Mouse (Mus musculus): ENCODE measurements around the gene Ffar3.
A peak's percentile ranks its signal among the peaks of the same experiment; 100 is the strongest.
"Not testable (repeated sequence)": the region's sequence is repeated elsewhere in the genome, so short reads cannot be mapped to it uniquely, and the experiment has no call there.

Ffar3 gene

DNA sequence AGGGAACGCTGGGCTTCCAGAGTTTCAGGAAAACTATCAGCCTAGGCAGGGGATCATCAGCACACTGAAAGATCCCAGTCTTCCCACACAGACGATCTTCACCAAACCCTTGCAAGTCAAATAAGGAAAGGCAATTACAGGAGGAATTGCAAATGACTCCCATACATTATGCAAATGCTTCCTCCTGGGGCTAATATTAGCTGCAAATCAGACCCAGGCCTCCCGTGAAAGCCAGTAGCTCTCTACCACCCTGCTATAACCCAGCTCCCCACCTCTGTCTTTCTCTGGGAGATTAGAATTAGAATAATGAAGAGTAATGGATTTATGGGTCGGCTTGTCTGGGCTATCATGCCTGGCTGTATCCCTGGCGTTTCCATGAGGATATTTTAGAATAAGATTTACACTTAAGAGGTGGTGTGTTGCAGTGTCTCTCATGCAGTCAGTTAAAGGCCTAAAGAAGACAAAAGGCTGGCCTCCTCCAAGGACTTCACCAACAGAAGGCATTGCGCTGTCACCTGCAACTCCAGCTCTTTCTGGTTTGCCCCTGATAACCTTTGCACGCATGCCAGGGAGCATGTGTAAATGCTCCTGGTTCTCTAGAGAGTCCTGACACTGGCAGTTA, 11.2 kb downstream of the Ffar3 start:
- DNase-seq (ENCODE audit: low spot score) = no peak

DNA sequence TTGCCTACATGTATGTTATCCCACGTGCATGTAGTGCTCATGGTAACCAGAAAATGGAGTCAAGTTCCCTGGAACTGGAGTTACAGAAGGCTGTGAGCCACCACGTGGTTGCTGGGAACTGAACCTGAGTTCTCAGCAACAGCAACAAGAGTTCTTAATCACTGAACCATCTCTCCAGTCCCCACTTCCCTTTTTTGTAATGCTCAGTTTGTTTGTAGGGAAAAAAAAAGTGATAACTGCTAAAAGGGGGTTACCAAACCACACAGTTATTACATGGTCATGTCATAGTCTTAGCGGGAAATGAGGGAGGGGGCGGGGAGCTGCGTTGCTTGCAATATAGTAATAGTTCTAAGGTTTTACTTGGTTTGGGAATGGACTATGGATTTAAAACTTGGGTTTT, 13.9 kb downstream of the Ffar3 start:
- no peak for DNase-seq (ENCODE audit: low spot score)

DNA sequence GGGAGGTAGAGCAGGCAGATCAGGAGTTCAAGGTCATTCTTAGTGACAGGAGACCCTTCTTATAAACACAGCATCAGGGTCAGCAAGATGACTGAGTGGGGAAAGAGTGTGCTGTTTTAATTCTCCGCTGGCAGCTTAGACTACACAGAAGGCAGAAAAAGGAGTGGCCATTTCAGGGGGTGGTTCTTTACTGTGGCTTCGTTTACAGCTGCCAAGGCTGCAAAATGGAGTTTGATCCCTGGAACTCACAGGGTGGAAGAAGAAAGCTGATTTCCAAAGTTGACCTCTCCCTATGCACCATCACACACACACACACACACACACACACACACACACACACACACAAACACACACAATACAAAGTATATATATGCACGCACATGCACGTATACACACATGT, 14.6 kb downstream of the Ffar3 start:
- DNase-seq (ENCODE audit: low spot score) = no peak

DNA sequence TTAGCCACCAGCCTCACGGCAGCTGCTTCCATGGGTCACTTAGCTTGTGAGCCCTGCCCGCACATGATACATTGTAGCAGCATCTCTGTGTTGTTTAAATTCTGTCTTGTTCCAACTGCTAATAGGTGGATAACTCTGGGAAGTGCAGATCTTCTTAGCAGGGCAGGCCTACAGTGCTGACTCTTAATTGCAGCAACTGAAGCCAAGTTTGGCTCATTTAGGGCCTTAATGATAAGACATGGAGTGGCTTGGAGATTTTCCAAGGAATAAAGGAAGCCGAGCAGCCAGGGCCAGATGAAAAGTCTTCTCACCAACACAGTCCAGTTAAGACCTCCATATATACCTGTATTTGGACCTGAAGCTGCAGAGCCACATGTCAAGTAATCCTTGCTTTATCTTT, 15.7 kb downstream of the Ffar3 start:
- DNase-seq (ENCODE audit: low spot score) = peak; percentile 58

DNA sequence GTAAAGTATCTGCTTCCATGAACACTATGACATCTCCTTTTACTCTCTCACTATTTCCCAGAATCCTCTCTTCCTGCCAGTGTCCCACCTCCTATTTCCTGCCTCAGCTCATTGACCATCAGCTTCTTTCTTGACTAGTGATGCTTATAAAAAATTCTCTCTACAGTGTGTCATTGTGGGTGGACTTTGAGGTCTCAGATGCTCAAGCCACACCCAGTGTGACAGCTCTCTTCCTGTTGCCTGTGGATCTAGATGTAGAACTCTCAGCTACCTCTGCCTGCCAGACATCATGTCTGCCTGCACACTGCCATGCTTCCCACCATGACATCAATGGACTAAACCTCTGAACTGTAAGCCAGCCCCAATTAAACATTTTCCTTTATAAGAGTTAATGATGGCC, 18.7 kb downstream of the Ffar3 start:
- DNase-seq (ENCODE audit: low spot score) = no peak

DNA sequence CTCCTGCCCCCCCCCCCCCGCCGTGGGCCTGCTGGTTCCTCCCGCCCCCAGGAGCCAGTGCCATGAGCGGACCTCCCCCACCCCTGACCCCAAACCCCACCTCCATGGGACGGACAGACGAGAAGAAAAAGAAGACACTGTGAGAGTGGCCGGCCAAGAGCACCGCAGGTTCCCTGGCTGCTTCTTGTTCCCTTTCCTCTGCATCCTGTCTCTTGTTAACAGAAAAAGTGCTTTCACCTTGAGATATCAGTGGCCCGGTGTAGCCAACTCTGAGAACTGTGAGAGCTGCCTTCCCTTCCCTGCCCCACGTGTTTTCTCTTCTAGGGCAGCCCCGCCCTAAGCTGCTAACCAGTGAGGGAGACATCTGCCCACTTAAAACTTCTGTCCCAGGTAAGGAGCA, 23.3 kb downstream of the Ffar3 start:
- not testable (repeated sequence) for DNase-seq (ENCODE audit: low spot score)

DNA sequence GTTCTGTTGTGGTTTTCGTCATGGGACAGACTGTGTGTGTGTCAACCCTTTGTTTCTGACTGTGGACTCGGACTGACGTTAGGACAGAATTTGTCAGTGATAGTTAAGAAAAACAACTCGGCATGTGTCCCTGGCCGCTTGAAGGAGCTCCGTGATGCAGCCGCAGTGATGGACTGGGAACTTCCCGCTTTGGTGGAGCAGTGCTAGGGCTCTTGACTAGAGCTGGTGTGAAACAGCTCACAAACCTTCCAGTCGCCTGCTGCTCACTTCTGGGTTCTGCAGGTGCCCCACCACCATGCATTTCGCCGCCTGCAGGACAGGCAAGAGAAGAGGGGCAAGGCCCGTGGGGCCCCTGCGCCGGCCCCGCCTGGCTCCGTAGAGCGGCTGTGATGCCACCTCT, 23.7 kb downstream of the Ffar3 start:
- no peak for DNase-seq (ENCODE audit: low spot score)

DNA sequence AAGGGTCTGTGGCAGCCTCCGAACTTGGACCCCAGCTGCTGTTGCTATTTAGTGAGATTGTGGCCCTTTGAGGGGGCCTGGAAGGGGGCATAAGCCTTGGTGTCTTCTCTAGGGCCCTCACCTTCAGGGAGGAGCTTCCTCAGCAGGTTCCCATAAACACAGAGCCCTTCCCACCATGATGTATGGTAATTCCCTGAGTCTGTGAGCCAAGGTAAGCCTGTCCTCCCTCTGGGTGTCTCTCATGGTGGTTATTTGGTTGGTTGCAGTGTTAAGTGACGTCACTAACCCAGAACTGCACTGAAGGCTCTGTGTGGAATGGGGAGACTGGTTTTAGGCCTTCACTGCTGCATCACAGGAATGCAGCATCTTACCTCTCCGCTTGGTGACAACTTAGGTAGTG, 26.6 kb downstream of the Ffar3 start:
- DNase-seq (ENCODE audit: low spot score) = no peak

DNA sequence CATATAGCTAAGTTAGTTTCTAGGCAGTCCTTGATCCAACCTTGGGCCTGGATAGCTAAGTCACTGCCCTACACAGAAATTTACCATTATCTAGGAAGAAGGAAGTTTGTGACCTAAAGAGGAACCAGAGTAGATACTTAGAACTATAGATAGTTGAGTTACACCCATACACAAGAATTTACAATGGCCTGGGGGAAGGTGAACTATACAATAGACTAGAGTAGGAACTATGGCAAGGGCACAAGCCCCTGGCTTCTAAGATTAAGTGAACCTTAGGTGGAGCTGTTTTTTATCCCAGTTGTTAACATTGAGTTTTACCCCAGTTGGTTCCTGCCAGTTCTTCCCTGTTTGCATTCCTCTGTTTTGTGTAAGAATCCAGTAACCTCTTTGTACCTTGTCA, 27.1 kb downstream of the Ffar3 start:
- not testable (repeated sequence) for DNase-seq (ENCODE audit: low spot score)

DNA sequence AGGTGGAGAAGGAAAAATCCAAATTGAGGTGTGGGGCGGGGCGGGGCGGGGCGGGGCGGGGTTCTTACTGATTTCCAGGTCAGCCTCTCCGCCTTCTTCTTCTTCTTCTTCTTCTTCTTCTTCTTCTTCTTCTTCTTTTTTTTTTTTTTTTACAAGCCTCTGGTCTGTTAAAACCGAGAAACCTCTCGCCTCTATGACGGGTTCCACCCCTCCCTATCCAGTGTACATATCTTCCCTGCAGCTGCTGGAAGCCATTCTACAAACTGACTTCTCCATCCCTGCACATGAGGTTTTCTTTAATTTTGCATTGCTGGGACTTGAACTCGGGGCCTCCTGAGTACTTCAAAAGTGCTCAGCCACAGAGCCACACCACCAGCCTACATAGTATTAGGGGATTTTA, 29.3 kb downstream of the Ffar3 start:
- DNase-seq (ENCODE audit: low spot score) = no peak

DNA sequence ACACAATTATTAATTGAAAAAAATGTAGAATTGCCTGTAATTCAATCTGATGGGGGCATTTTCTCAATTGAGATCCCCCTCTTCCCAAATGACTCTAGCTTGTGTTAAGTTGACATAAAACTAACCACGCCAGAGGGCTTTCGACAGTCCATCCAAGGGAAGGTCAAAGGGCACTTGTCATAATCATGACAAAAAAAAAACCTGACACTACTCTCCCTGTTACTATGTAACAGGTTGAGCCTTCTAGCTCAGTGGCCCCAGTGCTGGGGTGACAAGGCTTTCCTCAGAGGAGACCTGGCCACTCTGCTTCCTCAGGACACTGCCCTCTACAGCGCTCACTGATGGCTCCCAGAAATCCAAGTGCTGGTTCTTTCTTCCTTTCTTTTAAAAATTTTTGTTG, 31.7 kb downstream of the Ffar3 start:
- DNase-seq (ENCODE audit: low spot score) = no peak

DNA sequence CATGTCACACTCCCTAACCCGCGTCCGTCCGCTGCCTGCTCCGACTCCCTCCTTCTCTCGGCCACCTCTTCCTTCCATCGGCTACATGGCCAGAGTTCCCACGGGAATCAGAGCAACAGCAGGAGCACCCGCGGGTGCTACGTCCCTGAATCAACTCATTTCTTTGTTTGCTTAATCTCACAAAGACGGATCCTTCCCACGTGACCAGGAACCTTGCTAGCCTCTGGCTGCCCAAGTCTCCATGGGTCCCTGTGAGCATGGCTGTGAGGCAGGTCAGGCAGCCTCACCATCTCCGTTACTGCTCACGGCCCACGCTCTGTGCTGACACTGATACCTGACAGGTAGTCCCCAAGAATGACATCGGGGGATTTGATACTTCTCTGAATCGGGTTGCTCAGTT, 32.3 kb downstream of the Ffar3 start, which contains the start of gene Ffar2:
Gene Ffar2 (minus strand): TSS at position 101 of the 400 bp plus-strand sequence.
- no peak for DNase-seq (ENCODE audit: low spot score)

DNA sequence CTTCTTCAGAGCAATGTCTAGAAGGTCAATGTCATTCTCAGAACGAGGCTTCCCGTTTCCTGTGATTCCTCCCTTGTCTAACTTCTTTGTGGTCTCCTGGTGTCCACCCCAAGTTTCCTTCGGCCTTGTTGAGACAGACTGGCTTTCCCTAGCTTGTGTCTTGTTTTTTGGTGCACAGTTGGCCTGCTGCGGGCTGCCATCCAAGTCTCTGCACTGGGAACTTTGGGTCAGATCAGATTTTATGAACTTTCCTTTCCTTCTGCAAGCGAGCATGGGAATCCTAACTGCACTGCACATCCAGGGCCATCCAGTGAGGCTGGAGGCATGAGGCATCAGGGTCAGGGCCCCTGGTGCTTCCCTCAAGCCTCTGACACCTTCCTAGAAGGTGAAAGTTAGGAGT, 34.4 kb downstream of the Ffar3 start:
- DNase-seq (ENCODE audit: low spot score) = no peak

DNA sequence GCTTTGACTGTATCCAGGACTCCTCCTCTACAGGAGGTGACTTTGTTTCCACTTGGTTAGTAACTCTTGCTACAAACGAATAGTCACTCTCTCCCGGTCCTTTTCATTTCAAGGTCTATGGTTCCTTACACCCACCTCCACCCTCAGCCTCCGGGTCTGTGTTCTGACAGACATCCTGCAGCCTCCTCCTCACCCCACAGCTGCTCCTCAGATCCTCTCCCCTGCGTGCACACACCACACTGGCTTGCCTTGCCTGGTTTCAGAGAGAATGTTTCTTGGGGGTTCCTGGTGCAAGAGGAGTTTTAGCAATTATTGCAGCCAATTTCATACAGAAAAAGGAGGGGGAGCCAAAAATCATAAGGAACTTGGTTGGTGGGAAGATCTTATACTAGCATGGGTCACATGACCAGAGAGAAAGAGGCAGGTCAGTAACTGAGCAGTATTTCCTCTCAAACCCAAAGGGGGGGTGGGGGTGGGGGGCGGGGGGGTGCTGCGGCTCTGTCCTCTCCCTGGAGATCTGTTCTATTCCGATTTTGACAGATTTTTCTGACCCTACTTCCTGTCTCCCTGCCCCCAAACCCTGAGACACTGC, 35.0 kb downstream of the Ffar3 start:
- DNase-seq (ENCODE audit: low spot score) = no peak

DNA sequence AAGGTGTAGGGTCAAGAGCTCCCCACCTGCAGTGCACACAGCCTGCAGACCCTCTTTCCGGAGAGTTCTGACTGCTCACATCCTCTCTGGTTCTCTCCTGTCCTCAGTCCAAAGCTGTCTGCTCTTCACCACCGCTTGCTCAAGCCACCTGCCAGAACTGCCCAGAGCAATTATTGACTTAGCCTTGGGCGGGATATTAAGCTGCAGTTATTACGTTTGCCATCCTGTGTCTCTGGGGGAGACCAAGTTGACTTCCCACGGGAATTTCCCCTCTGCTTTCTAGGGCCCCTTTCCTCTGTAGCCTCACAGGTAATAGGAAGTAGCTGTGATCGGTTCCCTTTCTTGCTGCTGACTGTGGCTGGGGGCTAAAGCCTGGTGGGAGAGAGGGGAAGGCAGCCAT, 35.8 kb downstream of the Ffar3 start:
- peak; percentile 26 for DNase-seq (ENCODE audit: low spot score)

DNA sequence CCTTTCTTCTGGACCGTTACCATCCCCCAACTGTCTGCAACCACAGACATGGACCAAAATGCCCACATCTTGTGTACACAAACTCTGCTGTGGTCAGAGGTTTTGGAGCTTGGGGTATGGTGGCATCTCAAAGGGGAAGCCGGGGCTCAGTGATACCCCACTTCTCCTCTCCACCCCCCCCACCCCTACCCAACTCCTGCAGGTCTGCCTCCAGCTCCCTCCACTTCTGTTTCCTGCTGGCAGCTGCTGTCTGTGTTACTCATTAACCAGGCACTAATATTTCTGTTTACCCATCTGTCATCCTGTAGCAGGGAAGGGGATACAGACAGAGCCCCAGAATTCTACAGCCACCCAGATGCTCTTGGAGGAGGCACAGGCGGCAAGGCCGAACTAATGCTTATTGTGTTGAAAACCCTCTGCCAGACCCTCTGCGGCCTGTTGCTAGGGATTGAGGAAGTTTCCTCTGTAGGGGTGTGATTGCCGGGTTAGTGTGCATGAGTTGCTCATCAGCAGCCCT, 43.6 kb downstream of the Ffar3 start:
- peak; percentile 47 for DNase-seq (ENCODE audit: low spot score)

DNA sequence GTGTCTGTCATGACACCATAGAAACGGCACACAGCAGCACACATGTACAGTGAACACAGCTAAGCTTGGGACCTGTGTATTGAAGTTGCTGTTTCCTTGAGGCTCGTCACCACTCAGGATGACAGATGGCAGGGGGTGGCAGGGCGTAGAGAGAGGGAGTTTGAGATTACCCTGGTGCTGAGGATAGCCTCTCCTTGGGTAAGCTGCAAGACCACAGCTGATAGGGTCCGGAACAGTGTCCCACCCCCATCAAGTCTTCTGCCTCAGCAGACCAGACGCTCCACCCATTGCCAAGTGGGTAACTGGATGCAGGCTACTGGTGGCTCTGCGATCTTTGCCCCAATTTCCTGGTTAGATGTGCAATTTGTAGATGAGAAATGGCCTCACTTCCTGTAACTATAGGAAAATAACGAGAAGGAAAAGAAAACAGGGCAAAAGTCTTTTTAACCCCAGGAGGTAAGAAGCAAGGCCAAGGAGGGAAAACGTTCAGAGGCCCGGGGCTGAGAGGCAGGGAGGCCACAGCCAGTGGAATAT, 44.2 kb downstream of the Ffar3 start:
- peak; percentile 78 for DNase-seq (ENCODE audit: low spot score)

DNA sequence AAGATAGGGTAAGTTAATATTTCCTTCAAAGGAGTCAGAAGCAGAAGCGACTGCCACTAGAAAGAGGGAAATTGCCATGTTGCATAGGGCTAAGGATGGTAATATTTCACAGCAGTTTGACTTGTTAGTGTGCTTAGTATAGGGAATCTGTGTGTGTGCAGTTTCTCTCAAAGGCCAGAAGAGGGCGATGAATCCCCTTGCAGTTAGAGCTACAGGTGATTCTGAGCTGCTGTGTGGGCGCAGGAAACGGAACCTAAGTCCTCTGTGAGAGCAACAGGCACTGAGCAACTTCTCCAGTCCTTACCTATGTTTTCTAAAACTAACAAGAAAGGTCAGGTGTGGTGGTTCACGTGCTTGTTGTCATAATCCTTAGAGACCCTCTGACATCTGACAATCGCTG, 45.7 kb downstream of the Ffar3 start:
- DNase-seq (ENCODE audit: low spot score) = no peak

DNA sequence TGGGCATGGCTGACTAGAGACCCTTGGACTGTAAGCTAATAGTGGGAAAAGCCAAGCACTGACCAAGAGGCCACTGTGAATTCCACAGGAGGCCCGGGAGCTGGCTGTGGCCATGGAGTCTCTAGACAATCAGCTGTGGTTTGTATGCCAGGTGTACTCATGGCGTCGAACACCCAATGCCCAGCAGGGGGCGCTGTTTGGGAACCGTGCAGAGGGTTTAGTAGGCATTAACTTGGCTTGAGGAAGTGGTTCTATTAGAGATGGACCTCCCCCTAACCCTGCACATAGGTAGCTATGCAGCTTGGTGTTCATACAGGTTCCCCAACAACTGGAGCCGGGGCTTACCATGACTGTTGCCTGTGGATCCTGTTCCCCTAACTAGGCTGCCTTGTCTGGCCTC, 50.1 kb downstream of the Ffar3 start:
- DNase-seq (ENCODE audit: low spot score) = no peak

Measured in MN1 (cell line).